Mouse (Mus musculus) bone marrow, adult 2 months (tissue): ENCODE data around the gene Papln.

ENCODE experiments used
- CTCF ChIP-seq: fragments of 200-500 bp; IDR thresholded peaks from 2 replicates; pipeline ENCODE4 v1.5.1; 2011; ENCODE audit warnings: low read length, control low read depth; ENCODE audit not compliant: control insufficient read depth, insufficient read depth
- POLR2A ChIP-seq: fragments of 200-500 bp; IDR thresholded peaks from 2 replicates; pipeline ENCODE4 v1.6.1; 2011; ENCODE audit warnings: low read depth, mild to moderate bottlenecking, control low read depth, low read length, borderline replicate concordance; ENCODE audit not compliant: control insufficient read depth

DNA sequence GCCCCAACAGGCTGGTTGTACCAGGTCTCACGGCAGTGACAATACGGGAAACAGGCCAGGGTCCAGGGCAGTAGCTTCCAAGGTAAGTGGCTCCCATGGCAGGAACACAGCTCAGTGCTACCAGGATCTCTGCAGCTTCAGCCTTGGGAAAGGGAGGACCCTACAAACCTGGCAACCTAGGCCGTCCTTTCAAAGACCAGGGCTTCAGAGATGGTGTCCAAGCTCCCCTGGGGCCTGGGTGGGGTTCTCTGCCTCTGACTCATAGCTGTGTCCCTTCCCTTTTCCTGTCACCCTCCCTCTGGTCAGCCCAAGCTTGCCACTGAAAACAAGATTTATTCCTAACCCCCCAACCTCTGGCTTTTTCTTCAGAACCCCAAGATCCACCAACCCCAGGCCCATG, 16.7 kb downstream of the Papln start:
- TF ChIP-seq CTCF (no peak), POLR2A (no peak)
